Mouse (Mus musculus): ENCODE data around the gene Nrxn3. TPM values are rescaled to one million over a fixed set of nuclear protein-coding genes. Genes with fewer than 3 reads are reported as not detected.

The Nrxn3 gene
- polyA plus RNA-seq, 1 experiment from 2014 or later = 88.1 TPM

- ATAC-seq = no peak
- Histone ChIP-seq H3K27me3 (no peaks in the 10 kb centered on the region), H3K27ac (no peak overlapping the region), H3K9ac (replicated peaks) (no peak overlapping the region), H3K36me3 (no peaks in the 10 kb centered on the region), H3K4me3 (replicated peaks) (no peak overlapping the region), H3K4me2 (replicated peaks) (no peak overlapping the region), H3K4me1 (replicated peaks) (peaks cover 3% of the 10 kb centered on the region; the same call in 1 of the 2 replicates), H3K9me3 (no peaks in the 10 kb centered on the region)
- WGBS = 75% methylated on average over 5 of the region's 5 CpGs
Observed at GRCm38 (mm10) chr12:90283022-90283421, 1560.3 kb downstream of the Nrxn3 start.

- WGBS = 83% methylated on average over 1 of the region's 1 CpGs
- no peak overlapping the region for H3K4me3 ChIP-seq (replicated peaks)
Observed at GRCm38 (mm10) chr12:90302671-90303070, 1580.0 kb downstream of the Nrxn3 start.

GRCm38 (mm10) chr12:90331806-90332205 lies 1609.1 kb downstream of the Nrxn3 start:
- H3K27me3 ChIP-seq = no peaks in the 10 kb centered on the region
- H3K9ac ChIP-seq (replicated peaks) = no peak overlapping the region
- WGBS = 95% methylated on average over 15 of the region's 15 CpGs

More at GRCm38 (mm10) chr12:90302671-90303070, 1580.0 kb downstream of the Nrxn3 start:
- H3K9me3 ChIP-seq = no peaks in the 10 kb centered on the region
- H3K4me2 ChIP-seq (replicated peaks) = no peak overlapping the region
- no peaks in the 10 kb centered on the region for H3K4me1 ChIP-seq (replicated peaks)
- ATAC-seq = no peak
- H3K27ac ChIP-seq = no peak overlapping the region
- no peaks in the 10 kb centered on the region for H3K36me3 ChIP-seq
- H3K9ac ChIP-seq (replicated peaks) = no peak overlapping the region
- no peaks in the 10 kb centered on the region for H3K27me3 ChIP-seq

GRCm38 (mm10) chr12:90332459-90332858 lies 1609.8 kb downstream of the Nrxn3 start:
- H3K4me3 ChIP-seq (replicated peaks) = no peak overlapping the region
- no peak overlapping the region for H3K27ac ChIP-seq
- no peaks in the 10 kb centered on the region for H3K36me3 ChIP-seq
- H3K4me2 ChIP-seq (replicated peaks) = no peak overlapping the region
- H3K9me3 ChIP-seq = no peaks in the 10 kb centered on the region
- ATAC-seq = no peak
- H3K27me3 ChIP-seq = no peaks in the 10 kb centered on the region
- no peaks in the 10 kb centered on the region for H3K4me1 ChIP-seq (replicated peaks)
- H3K9ac ChIP-seq (replicated peaks) = no peak overlapping the region
- 97% methylated on average over 3 of the region's 3 CpGs for whole genome bisulfite sequencing

More at GRCm38 (mm10) chr12:90331806-90332205, 1609.1 kb downstream of the Nrxn3 start:
- Histone ChIP-seq H3K4me1 (replicated peaks) (no peaks in the 10 kb centered on the region), H3K9me3 (no peaks in the 10 kb centered on the region), H3K4me2 (replicated peaks) (no peak overlapping the region), H3K4me3 (replicated peaks) (no peak overlapping the region), H3K27ac (no peak overlapping the region), H3K36me3 (no peaks in the 10 kb centered on the region)
- ATAC-seq = no peak

- no peaks in the 10 kb centered on the region for H3K27me3 ChIP-seq
- no peak overlapping the region for H3K4me2 ChIP-seq (replicated peaks)
- no peak overlapping the region for H3K27ac ChIP-seq
- ATAC-seq = no peak
- H3K4me3 ChIP-seq (replicated peaks) = no peak overlapping the region
- no peaks in the 10 kb centered on the region for H3K4me1 ChIP-seq (replicated peaks)
- H3K36me3 ChIP-seq = no peaks in the 10 kb centered on the region
- no peaks in the 10 kb centered on the region for H3K9me3 ChIP-seq
- no peak overlapping the region for H3K9ac ChIP-seq (replicated peaks)
Observed at GRCm38 (mm10) chr12:90337496-90338228, 1615.0 kb downstream of the Nrxn3 start.

GRCm38 (mm10) chr12:90338229-90338557 lies 1615.5 kb downstream of the Nrxn3 start:
- Histone ChIP-seq H3K4me2 (replicated peaks) (no peak overlapping the region), H3K27ac (no peak overlapping the region), H3K36me3 (no peaks in the 10 kb centered on the region), H3K9ac (replicated peaks) (no peak overlapping the region), H3K27me3 (no peaks in the 10 kb centered on the region), H3K9me3 (no peaks in the 10 kb centered on the region), H3K4me3 (replicated peaks) (no peak overlapping the region), H3K4me1 (replicated peaks) (no peaks in the 10 kb centered on the region)
- WGBS = 92% methylated on average over 3 of the region's 3 CpGs
- ATAC-seq = no peak

Small RNAs within 50 kb of the gene (microRNA-seq; reads per million reads assigned to microRNA genes)
- gene Gm23989 = not detected
- not detected for gene Gm27313
